Mouse (Mus musculus): ENCODE data around the gene Cmc2.

The Cmc2 gene

GRCm38 (mm10) chr8:116863357-116864021, 57.8 kb downstream of the Cmc2 start:
- no peak for DNase-seq (ENCODE audit: extremely low read depth, insufficient read length, low spot score)

DNA sequence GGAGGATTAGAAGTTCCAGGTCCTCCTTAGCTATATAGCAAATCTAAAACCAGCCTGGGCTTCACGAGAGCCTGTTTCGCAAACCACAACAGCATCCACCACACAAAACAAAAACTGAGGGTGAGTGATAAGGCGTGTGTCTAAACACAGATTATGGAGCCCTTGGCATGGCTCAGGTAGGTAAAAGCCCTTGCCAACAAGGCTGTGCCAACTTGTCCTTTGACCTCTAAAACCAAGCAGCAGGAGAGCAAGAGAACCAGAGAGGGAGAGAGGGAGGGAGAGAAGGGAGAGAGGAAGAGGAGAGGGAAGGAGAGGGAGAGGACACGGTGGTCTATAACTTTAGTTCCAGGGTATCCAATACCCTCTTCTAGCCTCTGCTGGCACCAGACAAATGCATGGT, 59.1 kb downstream of the Cmc2 start:
- no peak for DNase-seq (ENCODE audit: extremely low read depth, insufficient read length, low spot score)

- no peak for DNase-seq (ENCODE audit: extremely low read depth, insufficient read length, low spot score)
Observed at GRCm38 (mm10) chr8:116852042-116852441, 69.2 kb downstream of the Cmc2 start.

DNA sequence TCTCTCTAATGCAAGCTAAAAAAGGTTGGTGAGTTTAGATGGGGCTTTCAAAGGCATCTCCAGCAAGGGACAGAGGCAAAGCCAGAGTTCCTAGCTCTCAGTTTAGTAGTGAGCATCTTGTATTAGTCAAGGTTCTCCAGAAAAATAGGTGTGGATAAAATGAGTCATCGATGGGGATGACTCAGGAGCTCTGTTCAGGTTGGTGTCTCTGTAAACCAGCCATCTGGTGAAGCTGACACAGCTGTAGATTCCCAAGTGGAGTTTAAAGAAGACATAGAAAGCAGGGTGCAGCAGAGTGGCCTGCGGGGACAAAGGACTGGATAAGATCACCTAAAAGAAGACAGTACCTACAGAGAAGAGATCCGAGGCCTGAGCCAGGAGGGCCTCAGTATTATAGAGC, 73.2 kb downstream of the Cmc2 start:
- no peak for DNase-seq (ENCODE audit: extremely low read depth, insufficient read length, low spot score)

- no peak for DNase-seq (ENCODE audit: extremely low read depth, insufficient read length, low spot score)
Observed at GRCm38 (mm10) chr8:116842678-116843077, 78.6 kb downstream of the Cmc2 start.

Measured in 3134 (cell line).